Mouse (Mus musculus) midbrain, embryonic 16.5 days (tissue): ENCODE results near the gene Trim14. TPM values are rescaled to one million over a fixed set of nuclear protein-coding genes. Genes with fewer than 3 reads are reported as not detected.
A peak's percentile ranks its signal among the peaks of the same experiment; 100 is the strongest.

ENCODE experiments used
- ATAC-seq: fragments of 200-750 bp; cut with Nextera tagmentation; 2 replicates; pipeline ENCODE4 v1.8.0; 2017; ENCODE audit warnings: moderate TSS enrichment
- H3K27ac ChIP-seq: fragments of 300-500 bp; sonication (generic); 2 replicates; pipeline ENCODE4 v1.5.1; 2014; ENCODE audit warnings: mild to moderate bottlenecking, low read length, mixed read lengths
- H3K27me3 ChIP-seq: fragments of 300-500 bp; sonication (generic); 2 replicates; pipeline ENCODE4 v1.6.1; 2014; ENCODE audit warnings: low read depth, low read length, mixed read lengths; ENCODE audit not compliant: control insufficient read depth, insufficient read depth
- H3K36me3 ChIP-seq: fragments of 300-500 bp; sonication (generic); 2 replicates; pipeline ENCODE4 v1.6.1; 2014; ENCODE audit warnings: mild to moderate bottlenecking, low read length, moderate library complexity, mixed read lengths; ENCODE audit not compliant: control insufficient read depth, insufficient read depth
- H3K4me1 ChIP-seq: fragments of 300-500 bp; sonication (generic); 2 replicates; pipeline ENCODE4 v1.6.1; 2014; ENCODE audit warnings: mild to moderate bottlenecking, low read length, mixed read lengths; ENCODE audit not compliant: control insufficient read depth, insufficient read depth
- H3K4me2 ChIP-seq: fragments of 300-500 bp; sonication (generic); 2 replicates; pipeline ENCODE4 v1.6.1; 2014; ENCODE audit warnings: mild to moderate bottlenecking, low read length, mixed read lengths
- H3K4me3 ChIP-seq: fragments of 300-500 bp; sonication (generic); 2 replicates; pipeline ENCODE4 v1.5.1; 2014; ENCODE audit warnings: low read depth, mild to moderate bottlenecking, low read length, moderate library complexity, mixed read lengths
- H3K9ac ChIP-seq: fragments of 300-500 bp; sonication (generic); 2 replicates; pipeline ENCODE4 v1.6.1; 2014; ENCODE audit warnings: low read depth, low read length, mixed read lengths
- H3K9me3 ChIP-seq: fragments of 300-500 bp; sonication (generic); replicated peaks from 2 replicates; pipeline ENCODE4 v1.6.1; 2014; ENCODE audit warnings: mild to moderate bottlenecking, low read length, mixed read lengths; ENCODE audit not compliant: control insufficient read depth, poor library complexity, severe bottlenecking
- WGBS: fragments of 180-500 bp; shearing (Covaris S2); extraction: QIAGEN DNeasy Blood & Tissue Kit; methylation state at CpG from one replicate; pipeline ENCODE4 v1.1.7; 2014; 5-methylcytosine and 5-hydroxymethylcytosine counted together
- polyA plus RNA-seq: library from polyadenylated mRNA; unstranded; fragments of >200 nt; fragmentation: Nextera tagmentation; extraction: Ambion mirVana; gene quantifications from 2 replicates; pipeline ENCODE4 v1.2.1, GENCODE M21; 2015

The Trim14 gene
- polyA plus RNA-seq, 1 experiment from 2014 or later, result 0.95 TPM

DNA sequence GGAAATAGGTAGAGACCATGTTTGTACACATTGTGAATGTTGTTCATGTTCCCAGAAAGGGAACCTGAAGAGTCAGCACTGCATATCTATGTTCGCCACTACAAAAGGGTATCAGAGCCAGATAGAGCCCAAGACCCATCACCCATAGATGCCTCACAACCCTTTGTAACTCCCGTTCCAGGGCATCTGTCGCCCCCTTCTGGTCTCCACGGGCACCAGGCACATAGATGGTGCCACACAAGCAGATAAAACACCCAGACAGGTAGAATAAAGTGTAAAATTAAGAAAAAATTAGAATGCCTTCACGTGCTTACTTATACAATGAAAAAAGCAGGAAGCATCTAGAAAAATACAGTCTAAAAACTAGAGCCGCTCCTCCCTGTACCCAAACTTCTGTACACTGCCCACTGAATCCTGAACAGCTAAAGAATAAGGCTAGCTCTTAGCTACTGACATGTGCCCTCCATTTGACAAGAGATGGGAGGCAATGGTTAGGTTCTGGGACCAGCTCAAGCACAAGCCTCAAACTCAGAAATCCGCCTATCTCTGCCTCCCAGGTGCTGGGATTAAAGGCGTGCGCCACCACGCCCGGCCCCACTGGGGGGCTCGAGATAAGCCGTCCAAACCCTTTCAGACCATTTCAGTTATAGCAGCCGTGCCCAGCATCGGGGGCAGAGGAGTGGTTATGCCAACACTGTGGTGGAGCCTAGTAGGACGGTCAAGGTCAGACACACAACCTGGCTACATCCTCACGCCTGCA lies 9.0 kb downstream of the Trim14 start:
- no peaks in the 10 kb centered on the region for H3K36me3 ChIP-seq
- H3K4me1 ChIP-seq, result no peaks in the 10 kb centered on the region; the same call in 1 of the 2 replicates
- no peak overlapping the region for H3K27ac ChIP-seq
- WGBS, result 34% methylated on average over 17 of the region's 17 CpGs
- no peaks in the 10 kb centered on the region for H3K27me3 ChIP-seq
- ATAC-seq, result no peak
- H3K4me2 ChIP-seq, result peak overlapping the region; percentile 7; the same call in 1 of the 2 replicates
- no peak overlapping the region for H3K9ac ChIP-seq
- no peaks in the 10 kb centered on the region for H3K9me3 ChIP-seq
- H3K4me3 ChIP-seq, result no peak overlapping the region

DNA sequence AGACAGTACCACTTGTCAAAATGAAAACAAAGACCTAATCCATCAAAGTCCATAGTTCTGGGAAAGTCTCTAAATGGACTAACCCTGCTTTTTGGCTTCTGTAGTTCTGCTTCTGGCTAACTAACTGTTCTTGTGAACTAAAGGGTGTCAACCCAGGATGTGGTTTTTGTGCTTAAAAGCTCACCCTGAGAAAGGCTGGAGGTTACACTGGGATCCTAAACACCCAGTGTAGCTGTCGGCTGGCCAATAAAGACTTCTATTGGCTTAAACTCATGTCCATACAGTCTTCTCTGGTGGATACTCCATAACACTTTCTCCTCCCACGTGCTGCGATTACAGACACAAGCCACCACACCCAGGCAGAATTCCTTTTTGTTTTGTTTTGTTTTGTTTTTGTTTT lies 9.7 kb downstream of the Trim14 start:
- no peaks in the 10 kb centered on the region; the same call in 1 of the 2 replicates for H3K4me1 ChIP-seq
- ATAC-seq, result no peak
- 84% methylated on average over 3 of the region's 3 CpGs for WGBS
- no peak overlapping the region for H3K4me2 ChIP-seq
- H3K27me3 ChIP-seq, result no peaks in the 10 kb centered on the region
- H3K4me3 ChIP-seq, result no peak overlapping the region
- H3K9me3 ChIP-seq, result no peaks in the 10 kb centered on the region
- H3K36me3 ChIP-seq, result no peaks in the 10 kb centered on the region
- no peak overlapping the region for H3K9ac ChIP-seq
- no peak overlapping the region for H3K27ac ChIP-seq

DNA sequence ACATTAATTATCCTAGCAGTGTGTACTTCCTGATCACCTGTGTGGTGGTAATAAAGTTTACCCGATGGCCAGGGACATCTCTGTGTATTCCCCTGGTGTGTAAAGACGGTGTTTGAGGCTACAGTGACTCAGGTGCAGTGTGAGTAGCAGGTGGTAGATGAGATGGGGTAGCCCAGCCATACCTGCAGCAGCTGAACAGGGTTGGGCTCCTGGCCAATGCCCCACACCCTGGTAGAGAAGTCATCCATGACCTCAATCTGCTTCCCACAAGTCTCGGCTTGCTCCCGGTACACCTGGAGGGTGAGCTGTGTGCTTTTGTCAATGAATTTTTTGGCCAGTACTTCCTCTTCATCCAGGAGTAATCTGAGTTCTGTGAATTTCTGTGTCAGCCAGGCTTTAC lies 12.6 kb downstream of the Trim14 start:
- no peak for ATAC-seq
- no peaks in the 10 kb centered on the region for H3K36me3 ChIP-seq
- H3K9ac ChIP-seq, result no peak overlapping the region
- H3K4me1 ChIP-seq, result no peaks in the 10 kb centered on the region; the same call in 1 of the 2 replicates
- no peak overlapping the region for H3K4me3 ChIP-seq
- H3K27me3 ChIP-seq, result no peaks in the 10 kb centered on the region
- no peak overlapping the region for H3K27ac ChIP-seq
- no peak overlapping the region for H3K4me2 ChIP-seq
- WGBS, result 85% methylated on average over 4 of the region's 4 CpGs
- no peaks in the 10 kb centered on the region for H3K9me3 ChIP-seq

- H3K36me3 ChIP-seq, result no peaks in the 10 kb centered on the region
Observed at GRCm38 (mm10) chr4:46521457-46521856, 14.5 kb downstream of the Trim14 start.

GRCm38 (mm10) chr4:46520491-46520890 lies 15.4 kb downstream of the Trim14 start:
- 92% methylated on average over 2 of the region's 2 CpGs for WGBS
- Histone ChIP-seq H3K4me2 (no peak overlapping the region), H3K4me1 (no peaks in the 10 kb centered on the region), H3K27me3 (no peaks in the 10 kb centered on the region), H3K36me3 (no peaks in the 10 kb centered on the region), H3K27ac (no peak overlapping the region), H3K9me3 (no peaks in the 10 kb centered on the region), H3K4me3 (no peak overlapping the region), H3K9ac (no peak overlapping the region)
- no peak for ATAC-seq

More at GRCm38 (mm10) chr4:46521457-46521856, 14.5 kb downstream of the Trim14 start:
- WGBS, result 88% methylated on average over 10 of the region's 10 CpGs
- no peak overlapping the region for H3K9ac ChIP-seq
- H3K4me1 ChIP-seq, result no peaks in the 10 kb centered on the region
- H3K27me3 ChIP-seq, result no peaks in the 10 kb centered on the region
- no peak overlapping the region for H3K4me3 ChIP-seq
- no peak overlapping the region for H3K27ac ChIP-seq
- H3K9me3 ChIP-seq, result no peaks in the 10 kb centered on the region
- no peak overlapping the region for H3K4me2 ChIP-seq
- no peak for ATAC-seq

DNA sequence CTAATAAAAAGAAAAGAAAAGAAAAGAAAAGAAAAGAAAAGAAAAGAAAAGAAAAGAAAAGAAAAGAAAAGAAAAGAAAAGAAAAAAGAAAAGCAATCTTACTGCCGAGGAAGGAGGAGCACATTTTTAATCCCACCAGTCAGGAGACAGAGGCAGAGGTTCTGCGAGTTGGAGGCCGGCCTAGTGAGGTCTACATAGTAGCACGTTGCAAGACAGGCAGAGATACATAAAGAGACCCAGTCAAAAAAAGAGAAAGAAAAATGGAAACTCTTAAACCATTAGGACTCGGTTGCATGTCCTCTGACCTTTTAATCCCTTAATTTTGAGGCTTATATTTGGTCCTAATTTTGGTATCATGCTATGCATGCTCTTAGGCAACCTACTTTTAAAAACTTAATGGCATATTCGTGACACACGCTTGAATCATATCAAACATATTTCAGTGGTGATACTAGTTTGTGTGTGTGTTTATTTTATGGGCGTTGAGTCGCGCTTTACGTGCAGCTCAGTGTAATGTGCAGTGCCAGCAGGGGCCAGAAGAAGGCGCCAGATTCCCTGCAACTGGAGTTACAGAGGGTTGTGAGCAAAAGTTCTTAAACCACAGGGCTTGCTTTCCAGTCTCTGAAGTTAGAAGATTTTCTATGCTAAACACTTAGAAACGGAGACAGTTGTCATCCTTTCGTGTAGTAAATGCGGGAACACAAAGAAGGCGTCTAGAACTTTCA lies 28.0 kb downstream of the Trim14 start:
- 11% methylated on average over 16 of the region's 16 CpGs for WGBS
- no peaks in the 10 kb centered on the region for H3K27me3 ChIP-seq
- no peak for ATAC-seq

DNA sequence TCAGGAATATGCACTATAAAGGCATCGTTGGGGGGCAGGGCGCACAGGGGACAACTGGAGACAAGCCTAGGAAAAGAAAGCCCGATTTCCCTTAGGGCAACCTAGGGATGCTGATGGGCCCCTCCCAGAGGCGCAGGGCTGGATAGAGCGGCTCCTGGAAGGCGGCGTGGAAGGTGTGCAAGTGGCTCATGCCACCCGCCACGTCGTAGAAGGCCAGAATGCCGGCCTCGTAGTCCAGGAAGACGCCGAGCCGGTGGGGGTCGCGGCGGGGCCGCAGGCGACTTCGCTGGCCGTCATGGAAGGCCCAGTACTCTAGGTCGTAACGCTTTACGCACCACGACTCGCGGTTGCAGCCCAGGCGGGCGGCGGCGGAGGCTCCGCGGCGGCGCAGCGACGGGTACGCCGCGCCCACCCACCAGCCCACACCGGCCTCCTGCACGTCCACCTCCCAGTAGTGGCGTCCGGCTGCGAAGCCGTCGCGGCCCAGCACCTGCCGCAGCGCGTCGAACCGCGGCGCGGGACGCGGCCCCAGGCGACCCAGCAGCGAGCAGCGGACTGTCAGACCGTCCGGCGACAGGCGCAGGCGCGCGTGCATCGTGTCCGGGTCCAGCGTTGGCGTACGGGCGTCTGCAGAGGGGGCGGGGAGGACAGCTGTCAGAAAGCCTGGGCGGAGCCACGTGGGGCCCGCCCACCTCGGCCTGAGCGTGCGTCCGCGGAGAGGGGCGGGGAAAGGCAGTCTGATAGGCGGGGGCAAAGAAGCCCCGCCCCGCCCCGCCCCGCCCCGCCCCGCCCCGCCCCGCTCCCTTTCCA lies 28.9 kb downstream of the Trim14 start:
- WGBS, result under 1% methylated on average over 86 of the region's 94 CpGs
- peaks cover 8% of the 10 kb centered on the region; the same call in 1 of the 2 replicates for H3K36me3 ChIP-seq

More for the DNA sequence above, 28.0 kb downstream of the Trim14 start:
- Histone ChIP-seq H3K4me1 (peaks cover 7% of the 10 kb centered on the region), H3K36me3 (peaks cover 6% of the 10 kb centered on the region; the same call in 1 of the 2 replicates), H3K4me3 (peak overlapping the region; percentile 73; the same call in 1 of the 2 replicates), H3K27ac (no peak overlapping the region), H3K9ac (no peak overlapping the region), H3K4me2 (peak overlapping the region; percentile 61), H3K9me3 (no peaks in the 10 kb centered on the region)

GRCm38 (mm10) chr4:46505361-46506057 lies 30.4 kb downstream of the Trim14 start:
- WGBS, result 70% methylated on average over 8 of the region's 8 CpGs
- Histone ChIP-seq H3K4me1 (peaks cover 7% of the 10 kb centered on the region), H3K4me2 (no peak overlapping the region), H3K4me3 (no peak overlapping the region), H3K9ac (no peak overlapping the region), H3K9me3 (no peaks in the 10 kb centered on the region), H3K36me3 (peaks cover 15% of the 10 kb centered on the region), H3K27ac (no peak overlapping the region), H3K27me3 (no peaks in the 10 kb centered on the region)
- ATAC-seq, result no peak

More for the DNA sequence above, 28.9 kb downstream of the Trim14 start:
- peak overlapping the region; percentile 61 for H3K4me2 ChIP-seq
- no peaks in the 10 kb centered on the region for H3K9me3 ChIP-seq
- peak overlapping the region; percentile 87 for H3K9ac ChIP-seq
- peaks cover 7% of the 10 kb centered on the region for H3K4me1 ChIP-seq
- ATAC-seq, result peak; percentile 97
- H3K4me3 ChIP-seq, result peak overlapping the region; percentile 73
- peak overlapping the region; percentile 82 for H3K27ac ChIP-seq
- no peaks in the 10 kb centered on the region for H3K27me3 ChIP-seq
